Mouse (Mus musculus) MEL (cell line): ENCODE measurements at regions not wholly inside any gene's neighbourhood (a gene's known extent, or its start where the extent isn't known, plus 50 kb on each side); places are given as distances from the start of the nearest gene placed in this dataset.

ENCODE experiments used
- DNase-seq: peaks from one replicate; pipeline ENCODE4 v3.0.0; 2011; ENCODE audit warnings: low read depth, low spot score
- H3K27ac ChIP-seq: 2 replicates; pipeline ENCODE4 v1.5.1; 2012; ENCODE audit warnings: low read depth, mild to moderate bottlenecking, control low read depth, low read length, moderate library complexity; ENCODE audit not compliant: control insufficient read depth
- H3K27me3 ChIP-seq, 2 experiments: fragments of 150-350 bp in 1 of 2; sonication (generic) in 1 of 2; 2 replicates each; pipeline ENCODE4 v1.6.1; 2012; ENCODE audit warnings: low read length in 2 of 2, mild to moderate bottlenecking in 2 of 2, improper control_type of control experiment in 1 of 2, moderate library complexity in 1 of 2; ENCODE audit not compliant: insufficient read depth in 2 of 2, control insufficient read depth in 1 of 2
- H3K36me3 ChIP-seq, 2 experiments: 2 replicates each; pipeline ENCODE4 v1.6.1; 2012 to 2014; ENCODE audit warnings: low read length in 2 of 2, improper control_type of control experiment in 1 of 2, inconsistent platforms in 1 of 2, mild to moderate bottlenecking in 1 of 2; ENCODE audit not compliant: insufficient read depth in 2 of 2, control insufficient read depth in 1 of 2
- H3K4me1 ChIP-seq, 2 experiments: fragments of 150-350 bp in 1 of 2; sonication (generic) in 1 of 2; 2 replicates each; pipeline ENCODE4 v1.6.1; 2012; ENCODE audit warnings: low read length in 2 of 2, improper control_type of control experiment in 1 of 2, mild to moderate bottlenecking in 1 of 2; ENCODE audit not compliant: insufficient read depth in 2 of 2, control insufficient read depth in 1 of 2
- H3K4me3 ChIP-seq, 2 experiments: fragments of 150-350 bp in 1 of 2; sonication (generic) in 1 of 2; 2 replicates each; pipeline ENCODE4 v1.5.1; 2012; ENCODE audit warnings: low read depth in 2 of 2, low read length in 2 of 2, mild to moderate bottlenecking in 2 of 2, moderate library complexity in 2 of 2, control low read depth in 1 of 2, improper control_type of control experiment in 1 of 2; ENCODE audit not compliant: control insufficient read depth in 1 of 2, insufficient read depth in 1 of 2
- H3K79me2 ChIP-seq: 2 replicates; pipeline ENCODE4 v1.6.1; 2012; ENCODE audit warnings: mild to moderate bottlenecking, low read length, moderate library complexity; ENCODE audit not compliant: control insufficient read depth, poor library complexity, insufficient read depth
- H3K9ac ChIP-seq: 2 replicates; pipeline ENCODE4 v1.6.1; 2012; ENCODE audit warnings: low read depth, mild to moderate bottlenecking, control low read depth, low read length, moderate library complexity; ENCODE audit not compliant: control insufficient read depth, poor library complexity, severe bottlenecking
- H3K9me3 ChIP-seq: fragments of 150-350 bp; sonication (generic); replicated peaks from 2 replicates; pipeline ENCODE4 v1.6.1; 2012; ENCODE audit warnings: mild to moderate bottlenecking, low read length, improper control_type of control experiment, moderate library complexity; ENCODE audit not compliant: insufficient read depth
- BHLHE40 ChIP-seq: IDR thresholded peaks from 2 replicates; pipeline ENCODE4 v1.6.1; 2012; ENCODE audit warnings: low read depth, mild to moderate bottlenecking, inconsistent platforms, low read length, improper control_type of control experiment, borderline replicate concordance
- CHD1 ChIP-seq: IDR thresholded peaks from 2 replicates; pipeline ENCODE4 v1.6.1; 2012; ENCODE audit warnings: low read depth, mild to moderate bottlenecking, inconsistent platforms, low read length, improper control_type of control experiment
- CHD2 ChIP-seq: IDR thresholded peaks from 2 replicates; pipeline ENCODE4 v1.6.1; 2011; ENCODE audit warnings: low read length, improper control_type of control experiment
- CTCF ChIP-seq, 3 experiments: IDR thresholded peaks in 2 of 3; conservative IDR thresholded peaks in 1 of 3; 2 replicates each; pipeline ENCODE4 v1.5.1; 2011 to 2012; ENCODE audit warnings: low read length in 3 of 3, low read depth in 2 of 3, mild to moderate bottlenecking in 2 of 3, improper control_type of control experiment in 1 of 3, inconsistent platforms in 1 of 3, mixed read lengths in 1 of 3, moderate library complexity in 1 of 3; ENCODE audit not compliant: control insufficient read depth in 1 of 3, insufficient read depth in 1 of 3, poor library complexity in 1 of 3, severe bottlenecking in 1 of 3
- EP300 ChIP-seq, 2 experiments: IDR thresholded peaks; 2 replicates each; pipeline ENCODE4 v1.6.1; 2011; ENCODE audit warnings: improper control_type of control experiment in 2 of 2, low read length in 2 of 2, low read depth in 1 of 2, mild to moderate bottlenecking in 1 of 2
- GABPA ChIP-seq: IDR thresholded peaks from 2 replicates; pipeline ENCODE4 v1.6.1; 2012; ENCODE audit warnings: low read depth, mild to moderate bottlenecking, inconsistent platforms, low read length, improper control_type of control experiment, moderate library complexity
- GATA1 ChIP-seq: IDR thresholded peaks from 2 replicates; pipeline ENCODE4 v1.6.1; 2011; ENCODE audit warnings: low read depth, low read length, improper control_type of control experiment
- HCFC1 ChIP-seq: IDR thresholded peaks from 2 replicates; pipeline ENCODE4 v1.6.1; 2012; ENCODE audit warnings: low read depth, mild to moderate bottlenecking, inconsistent platforms, low read length, improper control_type of control experiment, moderate library complexity
- JUND ChIP-seq: IDR thresholded peaks from 2 replicates; pipeline ENCODE4 v1.6.1; 2011; ENCODE audit warnings: low read depth, mild to moderate bottlenecking, improper control_type of control experiment, low read length
- KAT2A ChIP-seq: conservative IDR thresholded peaks from 2 replicates; pipeline ENCODE4 v1.6.1; 2012; ENCODE audit warnings: low read depth, low read length, improper control_type of control experiment, inconsistent platforms
- MAFK ChIP-seq: IDR thresholded peaks from 2 replicates; pipeline ENCODE4 v1.6.1; 2011; ENCODE audit warnings: low read depth, mild to moderate bottlenecking, low read length, improper control_type of control experiment, borderline replicate concordance
- MAX ChIP-seq: IDR thresholded peaks from 2 replicates; pipeline ENCODE4 v1.6.1; 2011; ENCODE audit warnings: low read length, improper control_type of control experiment
- MYC ChIP-seq: IDR thresholded peaks from 2 replicates; pipeline ENCODE4 v1.6.1; 2011; ENCODE audit warnings: low read depth, mild to moderate bottlenecking, low read length, improper control_type of control experiment, moderate library complexity
- NRF1 ChIP-seq: IDR thresholded peaks from 2 replicates; pipeline ENCODE4 v1.6.1; 2014; ENCODE audit warnings: low read depth, mild to moderate bottlenecking, inconsistent platforms, low read length, improper control_type of control experiment, moderate library complexity; ENCODE audit not compliant: poor library complexity, insufficient read depth, severe bottlenecking
- POLR2A ChIP-seq, 2 experiments: IDR thresholded peaks; 2 replicates each; pipeline ENCODE4 v1.6.1; 2011 to 2012; ENCODE audit warnings: low read length in 2 of 2, mild to moderate bottlenecking in 2 of 2, control low read depth in 1 of 2, improper control_type of control experiment in 1 of 2, low read depth in 1 of 2, moderate library complexity in 1 of 2; ENCODE audit not compliant: control insufficient read depth in 1 of 2, insufficient read depth in 1 of 2, poor library complexity in 1 of 2
- POLR2AphosphoS2 ChIP-seq: IDR thresholded peaks from 2 replicates; pipeline ENCODE4 v1.6.1; 2011; ENCODE audit warnings: low read length, improper control_type of control experiment
- TCF12 ChIP-seq: IDR thresholded peaks from 2 replicates; pipeline ENCODE4 v1.6.1; 2014; ENCODE audit warnings: low read depth, mild to moderate bottlenecking, inconsistent platforms, low read length, improper control_type of control experiment, moderate library complexity
- UBTF ChIP-seq: IDR thresholded peaks from 2 replicates; pipeline ENCODE4 v1.6.1; 2012; ENCODE audit warnings: low read depth, mild to moderate bottlenecking, inconsistent platforms, low read length, improper control_type of control experiment, moderate library complexity, borderline replicate concordance; ENCODE audit not compliant: insufficient read depth
- USF1 ChIP-seq: IDR thresholded peaks from 2 replicates; pipeline ENCODE4 v1.6.1; 2014; ENCODE audit warnings: low read depth, mild to moderate bottlenecking, inconsistent platforms, low read length, improper control_type of control experiment, moderate library complexity
- USF2 ChIP-seq, 2 experiments: IDR thresholded peaks; 2 replicates each; pipeline ENCODE4 v1.6.1; 2011 to 2012; ENCODE audit warnings: improper control_type of control experiment in 2 of 2, low read length in 2 of 2, borderline replicate concordance in 1 of 2, inconsistent platforms in 1 of 2, low read depth in 1 of 2, mild to moderate bottlenecking in 1 of 2; ENCODE audit not compliant: insufficient read depth in 1 of 2
- ZC3H11A ChIP-seq: IDR thresholded peaks from 2 replicates; pipeline ENCODE4 v1.6.1; 2012; ENCODE audit warnings: low read depth, mild to moderate bottlenecking, inconsistent platforms, low read length, improper control_type of control experiment

DNA sequence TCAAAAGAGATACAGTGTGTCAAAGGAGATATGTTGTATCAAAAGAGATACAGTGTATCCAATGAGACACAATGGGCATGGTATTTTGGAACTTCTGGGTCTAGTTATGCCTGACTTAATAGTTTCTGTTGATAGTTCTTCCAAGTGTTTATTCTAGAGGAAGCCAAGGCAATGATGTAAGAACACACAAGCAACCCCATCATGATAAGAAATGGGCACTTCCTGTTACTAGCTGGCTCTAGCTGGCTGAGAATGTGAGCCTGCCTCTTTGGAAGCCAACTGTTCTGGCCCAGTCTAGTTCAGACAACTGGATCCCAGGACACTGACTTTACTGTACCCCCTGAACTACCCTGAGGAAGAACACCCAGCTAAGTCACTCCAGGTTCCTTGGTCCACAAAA lies 102.7 kb upstream of the Rxfp2 start:
- DNase-seq = peak; percentile 8
- no peak overlapping the region for H3K9ac ChIP-seq
- H3K9me3 ChIP-seq = no peaks in the 10 kb centered on the region
- H3K27ac ChIP-seq = no peak overlapping the region
- no peaks in the 10 kb centered on the region for H3K27me3 ChIP-seq
- no peak overlapping the region for H3K4me3 ChIP-seq
- H3K79me2 ChIP-seq = no peaks in the 10 kb centered on the region
- H3K36me3 ChIP-seq = no peaks in the 10 kb centered on the region
- H3K4me1 ChIP-seq = no peaks in the 10 kb centered on the region
- TF ChIP-seq CHD1 (no peak), GATA1 (no peak), GABPA (no peak), NRF1 (no peak)
- TF ChIP-seq, all 39 proteins: peak for 0

DNA sequence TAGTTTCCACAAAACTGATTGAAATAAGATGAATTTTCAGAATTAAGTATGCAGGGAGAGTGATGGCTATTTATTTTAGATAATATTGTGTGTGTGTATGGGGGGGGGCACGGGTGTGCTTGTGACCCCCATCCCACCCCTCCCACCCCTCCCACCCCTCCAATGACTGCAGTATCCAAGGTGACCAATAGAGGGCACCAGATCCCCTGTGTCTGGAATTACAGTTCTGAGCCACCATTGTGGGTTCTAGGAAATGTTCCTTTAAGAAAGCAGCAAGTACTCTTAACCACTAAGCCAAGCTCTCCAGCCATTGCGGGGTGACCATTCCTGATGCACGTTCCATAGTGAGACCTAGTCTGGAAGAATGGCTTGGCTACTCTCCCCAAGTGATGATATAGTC lies 101.1 kb upstream of the Rxfp2 start:
- H3K9ac ChIP-seq = no peak overlapping the region
- no peaks in the 10 kb centered on the region for H3K27me3 ChIP-seq
- H3K4me3 ChIP-seq = no peak overlapping the region
- no peak overlapping the region for H3K27ac ChIP-seq
- no peak for DNase-seq
- no peaks in the 10 kb centered on the region for H3K36me3 ChIP-seq
- no peaks in the 10 kb centered on the region for H3K79me2 ChIP-seq
- no peak for TF ChIP-seq MYC
- no peak for TF ChIP-seq USF2 (IDR thresholded peaks at IDR 0.05; ENCODE audit: borderline replicate concordance in 1 of 2, insufficient read depth in 1 of 2, low read depth in 1 of 2, low read length in 2 of 2)
- peak; percentile 15 to 22 (median 20); a peak in 4 of 6 replicates for TF ChIP-seq CTCF (IDR thresholded peaks at IDR 0.05 in 2 of 3, conservative IDR thresholded peaks at IDR 0.05 in 1 of 3; ENCODE audit: control insufficient read depth in 1 of 3, insufficient read depth in 1 of 3, low read depth in 2 of 3, low read length in 3 of 3, poor library complexity in 1 of 3, severe bottlenecking in 1 of 3)
- no peak for TF ChIP-seq HCFC1
- no peaks in the 10 kb centered on the region for H3K9me3 ChIP-seq
- H3K4me1 ChIP-seq = no peaks in the 10 kb centered on the region

DNA sequence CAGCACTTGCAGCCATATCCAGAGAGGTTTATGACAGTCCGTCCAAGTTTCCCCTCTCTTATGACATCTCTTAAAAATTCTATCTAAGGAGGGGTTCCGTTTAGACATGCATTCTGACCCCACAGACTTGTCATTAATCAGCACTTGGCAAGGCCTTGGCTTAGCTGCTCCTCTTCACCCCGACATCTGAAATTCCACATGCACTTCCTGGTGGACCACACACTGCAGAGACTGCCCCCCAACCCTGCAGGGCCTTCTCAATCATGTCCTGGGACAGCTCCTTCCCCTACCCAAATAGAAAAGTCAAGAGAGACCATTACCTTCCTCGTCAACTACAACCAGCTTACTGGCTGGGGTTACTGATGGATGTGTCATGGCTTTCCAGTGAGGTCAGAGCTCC lies 99.4 kb upstream of the Rxfp2 start:
- H3K27me3 ChIP-seq = no peaks in the 10 kb centered on the region
- H3K79me2 ChIP-seq = no peaks in the 10 kb centered on the region
- TF ChIP-seq GABPA = no peak
- TF ChIP-seq, all 39 proteins: peak for 0
- H3K9me3 ChIP-seq = no peaks in the 10 kb centered on the region
- no peak overlapping the region for H3K9ac ChIP-seq
- H3K4me1 ChIP-seq = no peaks in the 10 kb centered on the region
- no peaks in the 10 kb centered on the region for H3K36me3 ChIP-seq
- no peak overlapping the region for H3K4me3 ChIP-seq
- no peak for DNase-seq
- H3K27ac ChIP-seq = no peak overlapping the region

DNA sequence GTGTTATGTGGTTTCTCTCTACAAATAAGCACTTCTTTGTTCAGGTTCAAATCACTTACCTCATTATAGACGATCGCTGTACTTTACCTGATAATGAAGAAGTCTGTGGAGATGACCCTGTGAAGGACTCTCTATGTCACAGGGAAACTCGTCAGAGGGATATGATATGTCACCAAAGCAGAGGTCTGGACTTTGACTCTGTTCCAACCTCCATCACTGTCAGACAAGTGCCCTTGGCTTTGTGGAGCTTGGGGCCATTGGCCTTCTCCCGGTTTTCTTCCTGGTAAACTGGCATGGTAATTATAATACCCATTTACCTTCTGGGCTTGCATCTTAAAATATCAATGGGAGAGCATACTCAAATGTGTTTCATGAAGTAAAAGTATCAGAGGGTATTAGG lies 98.1 kb upstream of the Rxfp2 start:
- no peaks in the 10 kb centered on the region for H3K4me1 ChIP-seq
- H3K4me3 ChIP-seq = no peak overlapping the region
- H3K9ac ChIP-seq = no peak overlapping the region
- no peaks in the 10 kb centered on the region for H3K79me2 ChIP-seq
- no peak overlapping the region for H3K27ac ChIP-seq
- no peaks in the 10 kb centered on the region for H3K27me3 ChIP-seq
- DNase-seq = no peak
- no peaks in the 10 kb centered on the region for H3K36me3 ChIP-seq
- H3K9me3 ChIP-seq = no peaks in the 10 kb centered on the region
- TF ChIP-seq MAX (no peak), USF2 (IDR thresholded peaks at IDR 0.05; ENCODE audit: borderline replicate concordance in 1 of 2, insufficient read depth in 1 of 2, low read depth in 1 of 2, low read length in 2 of 2) (no peak), POLR2AphosphoS2 (no peak), POLR2A (IDR thresholded peaks at IDR 0.05; ENCODE audit: control insufficient read depth in 1 of 2, insufficient read depth in 1 of 2, low read depth in 1 of 2, low read length in 2 of 2, poor library complexity in 1 of 2) (no peak), EP300 (IDR thresholded peaks at IDR 0.05; ENCODE audit: low read depth in 1 of 2, low read length in 2 of 2) (no peak), KAT2A (no peak), TCF12 (no peak), UBTF (no peak), CHD2 (no peak), ZC3H11A (no peak), JUND (no peak), CTCF (IDR thresholded peaks at IDR 0.05 in 2 of 3, conservative IDR thresholded peaks at IDR 0.05 in 1 of 3; ENCODE audit: control insufficient read depth in 1 of 3, insufficient read depth in 1 of 3, low read depth in 2 of 3, low read length in 3 of 3, poor library complexity in 1 of 3, severe bottlenecking in 1 of 3) (no peak), MAFK (no peak), USF1 (no peak), BHLHE40 (no peak)
